Mouse (Mus musculus): ENCODE data around the gene Fes. TPM values are rescaled to one million over a fixed set of nuclear protein-coding genes. Genes with fewer than 3 reads are reported as not detected.

Gene Fes
- total RNA-seq, 2 experiments from 2014 or later = 5.5 to 7.8 TPM

- DNase-seq = no peak
Measured at GRCm38 (mm10) chr7:80343270-80344018, 44.3 kb downstream of the Fes start.

GRCm38 (mm10) chr7:80342858-80343257 is 44.9 kb downstream of the Fes start, which contains the start of gene Hddc3:
Gene Hddc3 (plus strand): TSS chr7:80343104.
- DNase-seq = peak; percentile 91 to 93

- DNase-seq = no peak
Measured at GRCm38 (mm10) chr7:80341793-80342192, 46.0 kb downstream of the Fes start.

- peak; percentile 51 to 57 for DNase-seq
Measured at GRCm38 (mm10) chr7:80340793-80341192, 47.0 kb downstream of the Fes start, which contains the start of gene Unc45a. Gene Unc45a (minus strand): TSS chr7:80341005.

GRCm38 (mm10) chr7:80339793-80340628 is 47.7 kb downstream of the Fes start:
- DNase-seq = peak; percentile 97

GRCm38 (mm10) chr7:80339371-80339770 is 48.4 kb downstream of the Fes start:
- no peak for DNase-seq

- no peak for DNase-seq
Measured at GRCm38 (mm10) chr7:80336932-80337331, 50.8 kb downstream of the Fes start.

- DNase-seq = no peak
Measured at GRCm38 (mm10) chr7:80334848-80335247, 52.9 kb downstream of the Fes start.

- DNase-seq = no peak
Measured at GRCm38 (mm10) chr7:80331433-80331832, 56.3 kb downstream of the Fes start.

GRCm38 (mm10) chr7:80330278-80330677 is 57.5 kb downstream of the Fes start:
- DNase-seq = no peak

Other genes starting within 250 kb of the Fes start
- 10 to 100 TPM; 21.6 to 24.1 TPM for gene Sema4b, start 201.1 kb downstream of the Fes start, total RNA-seq (2021)
- 10 to 100 TPM; 21.0 to 25.4 TPM for gene Cib1, start 155.1 kb downstream of the Fes start, total RNA-seq (2021)
- 1 to 10 TPM; 6.9 to 7.3 TPM for gene Gdpgp1, start 155.1 kb downstream of the Fes start, total RNA-seq (2021)
- gene Ttll13, start 141.6 kb downstream of the Fes start, total RNA-seq (2021) = 1 to 10 TPM; 1.7 to 2.9 TPM
- gene Ngrn, start 126.7 kb downstream of the Fes start, total RNA-seq (2021) = 10 to 100 TPM; 41.4 to 44.5 TPM
- 10 to 100 TPM; 21.6 to 24.3 TPM for gene Vps33b, start 118.3 kb downstream of the Fes start, total RNA-seq (2021)
- 1 to 10 TPM; 1.5 to 2.4 TPM for gene Prc1, start 93.5 kb downstream of the Fes start, total RNA-seq (2021)
- gene Rccd1, start 63.5 kb downstream of the Fes start, total RNA-seq (2021) = 10 to 100 TPM; 13.2 to 16.6 TPM
- 10 to 100 TPM; 38.1 to 39.5 TPM for gene Unc45a, start 46.9 kb downstream of the Fes start, total RNA-seq (2021)
- gene Hddc3, start 44.8 kb downstream of the Fes start, total RNA-seq (2021) = 10 to 100 TPM; 42.2 to 45.1 TPM
- gene Man2a2, start 16.6 kb downstream of the Fes start, total RNA-seq (2021) = 100 to 1,000 TPM; 144 to 156 TPM
- 10 to 100 TPM; 39.7 to 45.4 TPM for gene Furin, start 17.5 kb upstream of the Fes start, total RNA-seq (2021)
- 1 to 10 TPM; 2.0 to 4.7 TPM for gene Blm, start 147.2 kb upstream of the Fes start, total RNA-seq (2021)